Mouse (Mus musculus) MEL (cell line): ENCODE results near the gene Pygm. TPM values are rescaled to one million over a fixed set of nuclear protein-coding genes. Genes with fewer than 3 reads are reported as not detected.

Source experiments
- DNase-seq: peaks from one replicate; pipeline ENCODE4 v3.0.0; 2011; ENCODE audit warnings: low read depth, low spot score
- H3K27ac ChIP-seq: 2 replicates; pipeline ENCODE4 v1.5.1; 2012; ENCODE audit warnings: low read depth, mild to moderate bottlenecking, control low read depth, low read length, moderate library complexity; ENCODE audit not compliant: control insufficient read depth
- H3K27me3 ChIP-seq, 2 experiments: fragments of 150-350 bp in 1 of 2; sonication (generic) in 1 of 2; 2 replicates each; pipeline ENCODE4 v1.6.1; 2012; ENCODE audit warnings: low read length in 2 of 2, mild to moderate bottlenecking in 2 of 2, improper control_type of control experiment in 1 of 2, moderate library complexity in 1 of 2; ENCODE audit not compliant: insufficient read depth in 2 of 2, control insufficient read depth in 1 of 2
- H3K36me3 ChIP-seq, 2 experiments: 2 replicates each; pipeline ENCODE4 v1.6.1; 2012 to 2014; ENCODE audit warnings: low read length in 2 of 2, improper control_type of control experiment in 1 of 2, inconsistent platforms in 1 of 2, mild to moderate bottlenecking in 1 of 2; ENCODE audit not compliant: insufficient read depth in 2 of 2, control insufficient read depth in 1 of 2
- H3K4me1 ChIP-seq, 2 experiments: fragments of 150-350 bp in 1 of 2; sonication (generic) in 1 of 2; 2 replicates each; pipeline ENCODE4 v1.6.1; 2012; ENCODE audit warnings: low read length in 2 of 2, improper control_type of control experiment in 1 of 2, mild to moderate bottlenecking in 1 of 2; ENCODE audit not compliant: insufficient read depth in 2 of 2, control insufficient read depth in 1 of 2
- H3K4me3 ChIP-seq, 2 experiments: fragments of 150-350 bp in 1 of 2; sonication (generic) in 1 of 2; 2 replicates each; pipeline ENCODE4 v1.5.1; 2012; ENCODE audit warnings: low read depth in 2 of 2, low read length in 2 of 2, mild to moderate bottlenecking in 2 of 2, moderate library complexity in 2 of 2, control low read depth in 1 of 2, improper control_type of control experiment in 1 of 2; ENCODE audit not compliant: control insufficient read depth in 1 of 2, insufficient read depth in 1 of 2
- H3K79me2 ChIP-seq: 2 replicates; pipeline ENCODE4 v1.6.1; 2012; ENCODE audit warnings: mild to moderate bottlenecking, low read length, moderate library complexity; ENCODE audit not compliant: control insufficient read depth, poor library complexity, insufficient read depth
- H3K9ac ChIP-seq: 2 replicates; pipeline ENCODE4 v1.6.1; 2012; ENCODE audit warnings: low read depth, mild to moderate bottlenecking, control low read depth, low read length, moderate library complexity; ENCODE audit not compliant: control insufficient read depth, poor library complexity, severe bottlenecking
- H3K9me3 ChIP-seq: fragments of 150-350 bp; sonication (generic); replicated peaks from 2 replicates; pipeline ENCODE4 v1.6.1; 2012; ENCODE audit warnings: mild to moderate bottlenecking, low read length, improper control_type of control experiment, moderate library complexity; ENCODE audit not compliant: insufficient read depth
- BHLHE40 ChIP-seq: IDR thresholded peaks from 2 replicates; pipeline ENCODE4 v1.6.1; 2012; ENCODE audit warnings: low read depth, mild to moderate bottlenecking, inconsistent platforms, low read length, improper control_type of control experiment, borderline replicate concordance
- E2F4 ChIP-seq: IDR thresholded peaks from 2 replicates; pipeline ENCODE4 v1.6.1; 2011; ENCODE audit warnings: low read depth, low read length, improper control_type of control experiment, borderline replicate concordance
- ELF1 ChIP-seq: IDR thresholded peaks from 2 replicates; pipeline ENCODE4 v1.6.1; 2014; ENCODE audit warnings: low read depth, mild to moderate bottlenecking, inconsistent platforms, low read length, improper control_type of control experiment, moderate library complexity
- ETS1 ChIP-seq: IDR thresholded peaks from 2 replicates; pipeline ENCODE4 v1.6.1; 2012; ENCODE audit warnings: low read depth, mild to moderate bottlenecking, inconsistent platforms, low read length, improper control_type of control experiment, moderate library complexity
- GABPA ChIP-seq: IDR thresholded peaks from 2 replicates; pipeline ENCODE4 v1.6.1; 2012; ENCODE audit warnings: low read depth, mild to moderate bottlenecking, inconsistent platforms, low read length, improper control_type of control experiment, moderate library complexity
- GATA1 ChIP-seq: IDR thresholded peaks from 2 replicates; pipeline ENCODE4 v1.6.1; 2011; ENCODE audit warnings: low read depth, low read length, improper control_type of control experiment
- HCFC1 ChIP-seq: IDR thresholded peaks from 2 replicates; pipeline ENCODE4 v1.6.1; 2012; ENCODE audit warnings: low read depth, mild to moderate bottlenecking, inconsistent platforms, low read length, improper control_type of control experiment, moderate library complexity
- JUND ChIP-seq: IDR thresholded peaks from 2 replicates; pipeline ENCODE4 v1.6.1; 2011; ENCODE audit warnings: low read depth, mild to moderate bottlenecking, improper control_type of control experiment, low read length
- KAT2A ChIP-seq: conservative IDR thresholded peaks from 2 replicates; pipeline ENCODE4 v1.6.1; 2012; ENCODE audit warnings: low read depth, low read length, improper control_type of control experiment, inconsistent platforms
- MAFK ChIP-seq: IDR thresholded peaks from 2 replicates; pipeline ENCODE4 v1.6.1; 2011; ENCODE audit warnings: low read depth, mild to moderate bottlenecking, low read length, improper control_type of control experiment, borderline replicate concordance
- MAX ChIP-seq: IDR thresholded peaks from 2 replicates; pipeline ENCODE4 v1.6.1; 2011; ENCODE audit warnings: low read length, improper control_type of control experiment
- MAZ ChIP-seq: IDR thresholded peaks from 2 replicates; pipeline ENCODE4 v1.6.1; 2012; ENCODE audit warnings: low read depth, mild to moderate bottlenecking, inconsistent platforms, low read length, improper control_type of control experiment
- MEF2A ChIP-seq: IDR thresholded peaks from 2 replicates; pipeline ENCODE4 v1.6.1; 2014; ENCODE audit warnings: low read depth, mild to moderate bottlenecking, inconsistent platforms, low read length, improper control_type of control experiment; ENCODE audit not compliant: poor library complexity, insufficient replicate concordance, severe bottlenecking; ENCODE audit errors: extremely low read depth
- MXI1 ChIP-seq: IDR thresholded peaks from 2 replicates; pipeline ENCODE4 v1.6.1; 2011; ENCODE audit warnings: mild to moderate bottlenecking, low read depth, low read length, improper control_type of control experiment
- MYC ChIP-seq: IDR thresholded peaks from 2 replicates; pipeline ENCODE4 v1.6.1; 2011; ENCODE audit warnings: low read depth, mild to moderate bottlenecking, low read length, improper control_type of control experiment, moderate library complexity
- NELFE ChIP-seq: IDR thresholded peaks from 2 replicates; pipeline ENCODE4 v1.6.1; 2011; ENCODE audit warnings: low read depth, low read length, improper control_type of control experiment
- POLR2A ChIP-seq, 2 experiments: IDR thresholded peaks; 2 replicates each; pipeline ENCODE4 v1.6.1; 2011 to 2012; ENCODE audit warnings: low read length in 2 of 2, mild to moderate bottlenecking in 2 of 2, control low read depth in 1 of 2, improper control_type of control experiment in 1 of 2, low read depth in 1 of 2, moderate library complexity in 1 of 2; ENCODE audit not compliant: control insufficient read depth in 1 of 2, insufficient read depth in 1 of 2, poor library complexity in 1 of 2
- RAD21 ChIP-seq: IDR thresholded peaks from 2 replicates; pipeline ENCODE4 v1.6.1; 2011; ENCODE audit warnings: mild to moderate bottlenecking, low read depth, low read length, improper control_type of control experiment
- SIN3A ChIP-seq: IDR thresholded peaks from 2 replicates; pipeline ENCODE4 v1.6.1; 2012; ENCODE audit warnings: low read length, improper control_type of control experiment, inconsistent platforms
- SMC3 ChIP-seq: IDR thresholded peaks from 2 replicates; pipeline ENCODE4 v1.6.1; 2011; ENCODE audit warnings: low read depth, low read length, improper control_type of control experiment
- TAL1 ChIP-seq: IDR thresholded peaks from 2 replicates; pipeline ENCODE4 v1.6.1; 2012; ENCODE audit warnings: mild to moderate bottlenecking, inconsistent platforms, low read length, moderate library complexity, mixed read lengths
- TBP ChIP-seq: IDR thresholded peaks from 2 replicates; pipeline ENCODE4 v1.8.0; 2011; ENCODE audit warnings: low read depth, low read length, improper control_type of control experiment
- UBTF ChIP-seq: IDR thresholded peaks from 2 replicates; pipeline ENCODE4 v1.6.1; 2012; ENCODE audit warnings: low read depth, mild to moderate bottlenecking, inconsistent platforms, low read length, improper control_type of control experiment, moderate library complexity, borderline replicate concordance; ENCODE audit not compliant: insufficient read depth
- USF1 ChIP-seq: IDR thresholded peaks from 2 replicates; pipeline ENCODE4 v1.6.1; 2014; ENCODE audit warnings: low read depth, mild to moderate bottlenecking, inconsistent platforms, low read length, improper control_type of control experiment, moderate library complexity
- ZC3H11A ChIP-seq: IDR thresholded peaks from 2 replicates; pipeline ENCODE4 v1.6.1; 2012; ENCODE audit warnings: low read depth, mild to moderate bottlenecking, inconsistent platforms, low read length, improper control_type of control experiment
- ZNF384 ChIP-seq: IDR thresholded peaks from 2 replicates; pipeline ENCODE4 v1.6.1; 2012; ENCODE audit warnings: low read depth, mild to moderate bottlenecking, inconsistent platforms, low read length, improper control_type of control experiment
- polyA plus RNA-seq, 2 experiments: library from polyadenylated mRNA; stranded (reverse) in 1 of 2; unstranded in 1 of 2; fragments of >175 nt in 1 of 2; fragments of >200 nt in 1 of 2; gene quantifications; 2 replicates each; pipeline versions ENCODE4 v1.2.1 to v1.2.4; 2012; ENCODE audit warnings: low replicate concordance in 2 of 2, low read depth in 1 of 2; ENCODE audit not compliant: insufficient read length in 2 of 2, insufficient read depth in 1 of 2, missing spikeins in 1 of 2
- total RNA-seq: library from RNA; depleted of rRNA; stranded (reverse); fragments of 300-350 nt; gene quantifications from 2 replicates; pipeline ENCODE4 v1.2.3, GENCODE M21; 2012

The Pygm gene
- total and polyA plus RNA-seq, 3 experiments = 0.73 to 3.3 TPM; not detected in 1

- Histone ChIP-seq H3K9me3 (no peaks in the 10 kb centered on the region), H3K27me3 (no peaks in the 10 kb centered on the region), H3K4me3 (no peak overlapping the region), H3K4me1 (no peaks in the 10 kb centered on the region), H3K27ac (no peak overlapping the region), H3K9ac (no peak overlapping the region), H3K79me2 (no peaks in the 10 kb centered on the region), H3K36me3 (no peaks in the 10 kb centered on the region)
- TF ChIP-seq USF1 (no peak), BHLHE40 (no peak), MAZ (peak; percentile 67; the same call in 1 of the 2 replicates), ELF1 (no peak), UBTF (no peak), GABPA (no peak), MYC (no peak), GATA1 (no peak), ETS1 (no peak), POLR2A (IDR thresholded peaks at IDR 0.05; ENCODE audit: control insufficient read depth in 1 of 2, insufficient read depth in 1 of 2, low read depth in 1 of 2, low read length in 2 of 2, poor library complexity in 1 of 2) (no peak), KAT2A (no peak), ZC3H11A (no peak), MXI1 (0 out of 2 replicates have a peak, but pooled peaks have one; percentile 22), SMC3 (no peak), MAX (no peak), RAD21 (no peak), NELFE (no peak), JUND (no peak), SIN3A (peak; percentile 78)
- DNase-seq = peak; percentile 67
Observed at GRCm38 (mm10) chr19:6426703-6427500, 42.7 kb downstream of the Pygm start.

GRCm38 (mm10) chr19:6427653-6428434 is 43.6 kb downstream of the Pygm start:
- no peaks in the 10 kb centered on the region for H3K79me2 ChIP-seq
- no peak overlapping the region for H3K4me3 ChIP-seq
- DNase-seq = no peak
- H3K27me3 ChIP-seq = no peaks in the 10 kb centered on the region; a peak in 1 of 4 replicates
- no peak overlapping the region for H3K9ac ChIP-seq
- no peaks in the 10 kb centered on the region for H3K4me1 ChIP-seq
- H3K36me3 ChIP-seq = no peaks in the 10 kb centered on the region
- TF ChIP-seq USF1 (no peak), TBP (no peak), KAT2A (no peak), ZNF384 (no peak), E2F4 (no peak), GATA1 (no peak), MEF2A (no peak), MAFK (no peak), GABPA (no peak), HCFC1 (no peak), MYC (no peak), TAL1 (no peak), ELF1 (no peak)
- H3K27ac ChIP-seq = no peak overlapping the region
- H3K9me3 ChIP-seq = no peaks in the 10 kb centered on the region
